Mouse (Mus musculus) liver, postnatal 0 days (tissue): ENCODE results near the gene Slc44a1. TPM values are rescaled to one million over a fixed set of nuclear protein-coding genes. Genes with fewer than 3 reads are reported as not detected.
A peak's percentile ranks its signal among the peaks of the same experiment; 100 is the strongest.

ENCODE experiments used
- ATAC-seq: fragments of 200-750 bp; cut with Nextera tagmentation; 2 replicates; pipeline ENCODE4 v1.8.0; 2017; ENCODE audit warnings: mild to moderate bottlenecking, moderate library complexity
- DNase-seq: peaks from one replicate; pipeline ENCODE4 v3.0.0-alpha.2; 2016
- H3K27ac ChIP-seq: fragments of 300-500 bp; sonication (generic); 2 replicates; pipeline ENCODE4 v1.5.1; 2014; ENCODE audit warnings: antibody characterized with exemption, moderate library complexity, mild to moderate bottlenecking, low read depth
- H3K27me3 ChIP-seq: fragments of 300-500 bp; sonication (generic); 2 replicates; pipeline ENCODE4 v1.6.1; 2014; ENCODE audit warnings: low read length, control low read depth, mixed read lengths; ENCODE audit not compliant: insufficient read depth
- H3K36me3 ChIP-seq: fragments of 300-500 bp; sonication (generic); replicated peaks from 2 replicates; pipeline ENCODE4 v1.6.1; 2014; ENCODE audit warnings: mild to moderate bottlenecking, control low read depth, low read length, moderate library complexity, mixed read lengths; ENCODE audit not compliant: insufficient read depth
- H3K4me1 ChIP-seq: fragments of 300-500 bp; sonication (generic); 2 replicates; pipeline ENCODE4 v1.6.1; 2014; ENCODE audit warnings: antibody characterized with exemption, mild to moderate bottlenecking, control low read depth; ENCODE audit not compliant: insufficient read depth
- H3K4me2 ChIP-seq: fragments of 300-500 bp; sonication (generic); 2 replicates; pipeline ENCODE4 v1.6.1; 2014; ENCODE audit warnings: low read depth, mild to moderate bottlenecking, low read length, moderate library complexity, mixed read lengths
- H3K4me3 ChIP-seq: fragments of 300-500 bp; sonication (generic); 2 replicates; pipeline ENCODE4 v1.5.1; 2014; ENCODE audit warnings: low read depth, low read length
- H3K9ac ChIP-seq: fragments of 300-500 bp; sonication (generic); replicated peaks from 2 replicates; pipeline ENCODE4 v1.6.1; 2014; ENCODE audit warnings: mild to moderate bottlenecking, moderate library complexity
- H3K9me3 ChIP-seq: fragments of 300-500 bp; sonication (generic); 2 replicates; pipeline ENCODE4 v1.6.1; 2016; ENCODE audit warnings: mild to moderate bottlenecking, control low read depth, low read length, mixed read lengths
- CTCF ChIP-seq: sonication (generic); IDR thresholded peaks from 2 replicates; pipeline ENCODE4 v1.5.1; 2016; ENCODE audit warnings: antibody characterized with exemption, low read depth
- EP300 ChIP-seq: IDR thresholded peaks from 2 replicates; pipeline ENCODE4 v1.6.1; 2016; ENCODE audit warnings: antibody characterized with exemption, low read depth, mild to moderate bottlenecking
- WGBS: fragments of 180-500 bp; shearing (Covaris S2); extraction: QIAGEN DNeasy Blood & Tissue Kit; methylation state at CpG from one replicate; pipeline ENCODE4 v1.1.7; 2014; ENCODE audit not compliant: insufficient replicate concordance; 5-methylcytosine and 5-hydroxymethylcytosine counted together
- polyA plus RNA-seq: library from polyadenylated mRNA; unstranded; fragments of >200 nt; fragmentation: Nextera tagmentation; extraction: Ambion mirVana; gene quantifications from 2 replicates; pipeline ENCODE4 v1.2.1, GENCODE M21; 2015

The Slc44a1 gene
- 10.7 and 11.6 TPM in 2 replicates for polyA plus RNA-seq

- ATAC-seq (peak; percentile 95), DNase-seq (peak; percentile 90)
- Histone ChIP-seq H3K36me3 (no peaks in the 10 kb centered on the region), H3K9me3 (no peaks in the 10 kb centered on the region), H3K27me3 (peaks cover 13% of the 10 kb centered on the region; the same call in 1 of the 2 replicates), H3K9ac (peak within 1 kb of the TSS; percentile 82), H3K4me1 (peaks cover 22% of the 10 kb centered on the region), H3K4me3 (peak within 1 kb of the TSS; percentile 86), H3K27ac (peak within 1 kb of the TSS; percentile 85), H3K4me2 (peak within 1 kb of the TSS; percentile 93)
- under 1% methylated on average over 51 of the region's 122 CpGs for WGBS
- 0 out of 2 replicates have a peak, but pooled peaks have one; percentile 7 for TF ChIP-seq CTCF
- no peak for TF ChIP-seq EP300
Observed at GRCm38 (mm10) chr4:53440010-53440815, at the start of gene Slc44a1. Slc44a1 (plus strand) TSS chr4:53440413.

GRCm38 (mm10) chr4:53395002-53395401 lies 45.2 kb upstream of the Slc44a1 start:
- DNase-seq, result no peak
- Histone ChIP-seq H3K4me3 (no peak overlapping the region), H3K36me3 (no peaks in the 10 kb centered on the region), H3K27ac (no peak overlapping the region), H3K9me3 (no peaks in the 10 kb centered on the region), H3K4me1 (peaks cover 19% of the 10 kb centered on the region), H3K27me3 (no peaks in the 10 kb centered on the region), H3K9ac (no peak overlapping the region), H3K4me2 (no peak overlapping the region)
- TF ChIP-seq CTCF (no peak), EP300 (no peak)
- 34% methylated on average over 3 of the region's 3 CpGs for WGBS
- ATAC-seq, result peak; percentile 33; the same call in 1 of the 2 replicates

GRCm38 (mm10) chr4:53396623-53397192 lies 43.5 kb upstream of the Slc44a1 start:
- no peak for TF ChIP-seq CTCF
- TF ChIP-seq EP300, result no peak
- Histone ChIP-seq H3K4me3 (no peak overlapping the region), H3K4me1 (peaks cover 19% of the 10 kb centered on the region), H3K9me3 (no peaks in the 10 kb centered on the region), H3K9ac (no peak overlapping the region), H3K27ac (no peak overlapping the region), H3K27me3 (no peaks in the 10 kb centered on the region), H3K36me3 (no peaks in the 10 kb centered on the region), H3K4me2 (no peak overlapping the region)
- no peak for ATAC-seq
- DNase-seq, result no peak
- WGBS, result 74% methylated on average over 11 of the region's 11 CpGs

GRCm38 (mm10) chr4:53397280-53398117 lies 42.7 kb upstream of the Slc44a1 start:
- ATAC-seq (no peak), DNase-seq (no peak)
- Histone ChIP-seq H3K27ac (no peak overlapping the region), H3K9me3 (no peaks in the 10 kb centered on the region), H3K27me3 (no peaks in the 10 kb centered on the region), H3K9ac (no peak overlapping the region), H3K4me1 (peaks cover 19% of the 10 kb centered on the region), H3K4me2 (no peak overlapping the region), H3K36me3 (no peaks in the 10 kb centered on the region), H3K4me3 (no peak overlapping the region)
- WGBS, result 53% methylated on average over 4 of the region's 4 CpGs
- TF ChIP-seq EP300 (no peak), CTCF (no peak)

- TF ChIP-seq CTCF (no peak), EP300 (no peak)
- no peak for DNase-seq
- ATAC-seq, result no peak
- no peak overlapping the region for H3K4me3 ChIP-seq
- peaks cover 19% of the 10 kb centered on the region for H3K4me1 ChIP-seq
- H3K9me3 ChIP-seq, result no peaks in the 10 kb centered on the region
- H3K27me3 ChIP-seq, result no peaks in the 10 kb centered on the region
- WGBS, result 54% methylated on average over 5 of the region's 5 CpGs
- H3K4me2 ChIP-seq, result no peak overlapping the region
- H3K36me3 ChIP-seq, result no peaks in the 10 kb centered on the region
- H3K9ac ChIP-seq, result no peak overlapping the region
- no peak overlapping the region for H3K27ac ChIP-seq
Observed at GRCm38 (mm10) chr4:53398561-53398960, 41.7 kb upstream of the Slc44a1 start.

- TF ChIP-seq CTCF (no peak), EP300 (no peak)
- no peak overlapping the region for H3K9ac ChIP-seq
- ATAC-seq, result no peak
- H3K4me2 ChIP-seq, result no peak overlapping the region
- DNase-seq, result no peak
- 88% methylated on average over 1 of the region's 1 CpGs for WGBS
- no peaks in the 10 kb centered on the region for H3K27me3 ChIP-seq
- H3K9me3 ChIP-seq, result no peaks in the 10 kb centered on the region
- H3K4me1 ChIP-seq, result peaks cover 19% of the 10 kb centered on the region
- H3K27ac ChIP-seq, result no peak overlapping the region
- H3K36me3 ChIP-seq, result no peaks in the 10 kb centered on the region
- H3K4me3 ChIP-seq, result no peak overlapping the region
Observed at GRCm38 (mm10) chr4:53399428-53399827, 40.8 kb upstream of the Slc44a1 start.
